Mouse (Mus musculus) right cerebral cortex, postnatal 4 days (tissue): Measurements from ENCODE around the gene Ube2f.

Source experiments
- DNase-seq: peaks from one replicate; pipeline ENCODE4 v3.0.0-alpha.2; 2022

Gene Ube2f

GRCm38 (mm10) chr1:91249564-91250414 is at the start of gene Ube2f:
Gene Ube2f (plus strand): TSS chr1:91250304.
- DNase-seq = peak; percentile 88

- no peak for DNase-seq
These were observed 49.0 kb upstream of the Ube2f start for GRCm38 (mm10) chr1:91201122-91201521.

- no peak for DNase-seq
These were observed 45.8 kb upstream of the Ube2f start for GRCm38 (mm10) chr1:91204221-91204765.

GRCm38 (mm10) chr1:91205651-91206050 is 44.5 kb upstream of the Ube2f start:
- DNase-seq = no peak

- no peak for DNase-seq
These were observed 43.8 kb upstream of the Ube2f start for GRCm38 (mm10) chr1:91206336-91206735.

GRCm38 (mm10) chr1:91206873-91207272 is 43.2 kb upstream of the Ube2f start:
- DNase-seq = no peak

GRCm38 (mm10) chr1:91207334-91208074 is 42.6 kb upstream of the Ube2f start:
- DNase-seq = no peak

GRCm38 (mm10) chr1:91209343-91209742 is 40.8 kb upstream of the Ube2f start:
- peak; percentile 59 for DNase-seq

- DNase-seq = peak; percentile 84
These were observed 40.3 kb upstream of the Ube2f start for GRCm38 (mm10) chr1:91209785-91210184.

GRCm38 (mm10) chr1:91211099-91211498 is 39.0 kb upstream of the Ube2f start:
- DNase-seq = peak; percentile 68

GRCm38 (mm10) chr1:91211591-91212008 is 38.5 kb upstream of the Ube2f start:
- DNase-seq = peak; percentile 46

- no peak for DNase-seq
These were observed 34.8 kb upstream of the Ube2f start for GRCm38 (mm10) chr1:91215264-91215663.

GRCm38 (mm10) chr1:91215981-91216380 is 34.1 kb upstream of the Ube2f start:
- no peak for DNase-seq

GRCm38 (mm10) chr1:91216504-91217267 is 33.4 kb upstream of the Ube2f start:
- DNase-seq = no peak

- no peak for DNase-seq
These were observed 30.3 kb upstream of the Ube2f start for GRCm38 (mm10) chr1:91219641-91220321.

- no peak for DNase-seq
These were observed 29.8 kb upstream of the Ube2f start for GRCm38 (mm10) chr1:91220322-91220672.

GRCm38 (mm10) chr1:91226562-91226961 is 23.5 kb upstream of the Ube2f start:
- no peak for DNase-seq

- DNase-seq = no peak
These were observed 22.6 kb upstream of the Ube2f start for GRCm38 (mm10) chr1:91227381-91228054.

GRCm38 (mm10) chr1:91231142-91231541 is 19.0 kb upstream of the Ube2f start:
- DNase-seq = no peak

- no peak for DNase-seq
These were observed 18.2 kb upstream of the Ube2f start for GRCm38 (mm10) chr1:91231896-91232295.

GRCm38 (mm10) chr1:91235395-91235794 is 14.7 kb upstream of the Ube2f start:
- no peak for DNase-seq

GRCm38 (mm10) chr1:91237676-91238075 is 12.4 kb upstream of the Ube2f start:
- DNase-seq = no peak
